ENCODE assay signal across 7 mouse cellular contexts in genomic region chr11:5065056-5065821, GRCm38 (mm10). TPM values are rescaled to one million over a fixed set of nuclear protein-coding genes. Genes with fewer than 3 reads are reported as not detected.
DNase-seq lines count a peak whose midpoint lies in the region; ATAC-seq lines count a peak whose summit lies in the region.

Gene Gas2l1, minus strand, starts transcription at chr11:5065327.

- peak within 1 kb of the TSS; percentile 99 for H3K4me2 ChIP-seq in hindbrain, embryonic 15.5 days

- H3K27ac ChIP-seq in hindbrain, embryonic 15.5 days (replicated peaks), result peak within 1 kb of the TSS; percentile 65; the same call in 1 of the 2 replicates

- H3K4me3 ChIP-seq in hindbrain, embryonic 15.5 days, result peak within 1 kb of the TSS; percentile 97

- H3K9ac ChIP-seq in hindbrain, embryonic 15.5 days, result peak within 1 kb of the TSS; percentile 81

- intact Hi-C loops in left cerebral cortex, postnatal 10 days (cut with DNase I), result loop anchor here (10.0 kb wide), 1 partner anchor 140 kb away; no protein-coding TSS in a partner anchor

- no peaks in the 10 kb centered on the region for H3K9me3 ChIP-seq in hindbrain, embryonic 15.5 days

- peak; percentile 87 for ATAC-seq in hindbrain, embryonic 15.5 days (ENCODE audit: low FRiP score, low read depth)
- peak; percentile 54 for ATAC-seq in megakaryocyte progenitor cell, adult 5-6 weeks (replicated peaks; ENCODE audit: poor library complexity)

- peaks cover 44% of the 10 kb centered on the region for H3K4me1 ChIP-seq in hindbrain, embryonic 15.5 days (replicated peaks)

- peaks cover 37% of the 10 kb centered on the region for H3K27me3 ChIP-seq in hindbrain, embryonic 15.5 days

- H3K36me3 ChIP-seq in hindbrain, embryonic 15.5 days, result peaks cover 22% of the 10 kb centered on the region

- DNase-seq in adrenal gland, adult (ENCODE audit: inconsistent age in 2 of 2, low spot score in 1 of 2), result peak; percentile 92 to 97
- DNase-seq in cerebellum, postnatal 4 days (ENCODE audit: low spot score in 2 of 2), result peak; percentile 56 to 81
- peak; percentile 89 for DNase-seq in gastrocnemius, adult 18-20 months (ENCODE audit: low spot score)
- DNase-seq in left cerebral cortex, postnatal 10 days (ENCODE audit: extremely low spot score in 1 of 2, low spot score in 2 of 2), result peak in 1 of 2 experiments; percentile 94
- DNase-seq in right cerebral cortex, postnatal 36 days (ENCODE audit: low spot score in 2 of 2), result peak; percentile 75 to 84

- under 1% methylated on average over 50 of the region's 50 CpGs for WGBS in hindbrain, embryonic 15.5 days

RNA-seq across cellular contexts. Expression of gene Gas2l1, which starts in this region (rescaled TPM):
- total RNA-seq in gastrocnemius, adult 18-20 months (2021), result 1 to 10 TPM; 3.6 to 6.5 TPM
- 27.0 and 32.2 TPM in 2 replicates for polyA plus RNA-seq in hindbrain, embryonic 15.5 days (2015; fragmentation: Nextera tagmentation; extraction: Ambion mirVana)
- total RNA-seq in left cerebral cortex, postnatal 10 days (2021), result 10 to 100 TPM; 48.1 to 48.3 TPM
- total RNA-seq in megakaryocyte progenitor cell, adult 5-6 weeks (2015), result 0.22 and 0.46 TPM in 2 replicates
- 0.58 TPM in 1 of 2 replicates, not detected in the other for total RNA-seq in megakaryocyte progenitor cell, adult 5-6 weeks (2017)

Comparison
In these comparisons a context has a peak if more than half of its experiments do, and no peak if none do; other contexts are left out.
1. RNA of gene Gas2l1 (total RNA-seq): 48.1 to 48.3 TPM in left cerebral cortex, postnatal 10 days; 3.6 to 6.5 TPM in gastrocnemius, adult 18-20 months and 0.22 to 0.58 TPM in megakaryocyte progenitor cell, adult 5-6 weeks; every median in the first group is over 4 times any median in the second.
2. Peak in ATAC-seq in megakaryocyte progenitor cell, adult 5-6 weeks; RNA of the gene not detected or under 1 TPM.